Mouse (Mus musculus): ENCODE measurements around the gene C1qtnf6.

GRCm38 (mm10) chr15:78483311-78483710 is 47.9 kb downstream of the C1qtnf6 start:
- no peak for TF ChIP-seq EP300 (IDR thresholded peaks at IDR 0.05)
- no peak for TF ChIP-seq CTCF (IDR thresholded peaks at IDR 0.05)

All from lung, postnatal 0 days (tissue).